Mouse (Mus musculus): ENCODE results near the gene Spns1. TPM values are rescaled to one million over a fixed set of nuclear protein-coding genes. Genes with fewer than 3 reads are reported as not detected.

The Spns1 gene
- 107 and 109 TPM in 2 replicates for polyA plus RNA-seq (2012; ENCODE audit: low replicate concordance)

DNA sequence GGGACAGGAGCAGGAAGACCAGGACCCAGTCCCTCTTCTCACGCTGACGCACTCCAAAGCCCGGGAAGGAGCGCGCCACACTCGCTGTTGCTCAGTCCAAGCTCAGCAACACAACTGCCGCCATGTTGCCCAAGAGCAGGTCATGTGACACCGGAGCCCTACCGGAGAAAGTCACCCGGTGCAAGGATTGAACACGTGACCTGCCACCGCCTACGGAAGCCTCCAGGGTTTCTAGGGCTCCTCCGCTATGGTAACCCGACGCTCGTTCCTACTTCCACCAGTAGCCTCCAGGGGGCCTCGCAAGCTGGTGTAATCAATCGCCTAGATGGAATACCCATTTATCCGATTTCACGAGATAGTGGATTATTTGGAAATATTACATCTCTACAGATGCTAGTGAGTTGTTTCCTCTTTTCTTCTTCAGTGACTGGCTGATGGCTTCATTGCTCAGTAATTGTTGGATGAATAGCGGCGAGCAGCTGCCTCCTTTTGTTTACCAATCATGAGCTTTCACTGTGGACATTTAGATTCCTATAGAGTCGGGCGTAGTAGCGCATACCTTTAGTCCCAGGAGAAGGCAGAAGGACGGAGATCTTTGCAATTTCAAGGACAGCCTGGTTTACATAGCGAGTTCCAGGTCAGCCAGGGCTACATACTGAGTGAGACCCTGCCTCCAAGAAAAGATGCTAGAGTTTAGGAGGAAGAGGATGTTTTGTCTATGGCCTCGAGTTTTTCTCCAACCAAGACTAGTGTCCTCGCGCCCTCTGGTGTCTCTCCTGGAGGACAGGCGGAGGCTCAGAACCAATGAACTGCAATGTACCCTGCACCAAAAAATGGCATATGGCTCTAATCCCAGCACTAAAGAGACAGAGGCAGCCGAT, at the start of gene Spns1:
TSS of gene Spns1 (minus strand) at position 173 of the 881 bp plus-strand sequence.

DNA sequence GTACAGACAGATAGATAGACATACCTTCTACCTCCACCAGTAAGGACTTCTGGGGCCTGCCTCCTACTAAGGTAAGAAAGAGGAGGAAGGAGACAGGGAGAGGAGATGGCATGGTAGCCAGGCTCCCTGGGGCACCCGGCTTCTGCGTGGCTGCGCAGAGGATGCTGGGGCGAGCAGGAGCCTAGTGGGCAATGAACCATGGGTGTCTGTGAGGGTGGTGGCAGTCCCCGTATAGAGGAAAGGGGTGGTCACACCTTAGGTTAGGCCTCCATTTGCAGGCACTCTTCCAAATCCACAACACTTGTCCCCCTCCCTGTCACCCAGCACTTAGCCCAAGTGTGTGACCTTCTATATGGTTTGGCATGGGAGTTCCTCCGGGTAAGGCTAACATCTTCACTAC, 37.5 kb upstream of the Spns1 start, which contains the start of gene Cd19:
TSS of gene Cd19 (minus strand) at position 165 of the 400 bp plus-strand sequence.

DNA sequence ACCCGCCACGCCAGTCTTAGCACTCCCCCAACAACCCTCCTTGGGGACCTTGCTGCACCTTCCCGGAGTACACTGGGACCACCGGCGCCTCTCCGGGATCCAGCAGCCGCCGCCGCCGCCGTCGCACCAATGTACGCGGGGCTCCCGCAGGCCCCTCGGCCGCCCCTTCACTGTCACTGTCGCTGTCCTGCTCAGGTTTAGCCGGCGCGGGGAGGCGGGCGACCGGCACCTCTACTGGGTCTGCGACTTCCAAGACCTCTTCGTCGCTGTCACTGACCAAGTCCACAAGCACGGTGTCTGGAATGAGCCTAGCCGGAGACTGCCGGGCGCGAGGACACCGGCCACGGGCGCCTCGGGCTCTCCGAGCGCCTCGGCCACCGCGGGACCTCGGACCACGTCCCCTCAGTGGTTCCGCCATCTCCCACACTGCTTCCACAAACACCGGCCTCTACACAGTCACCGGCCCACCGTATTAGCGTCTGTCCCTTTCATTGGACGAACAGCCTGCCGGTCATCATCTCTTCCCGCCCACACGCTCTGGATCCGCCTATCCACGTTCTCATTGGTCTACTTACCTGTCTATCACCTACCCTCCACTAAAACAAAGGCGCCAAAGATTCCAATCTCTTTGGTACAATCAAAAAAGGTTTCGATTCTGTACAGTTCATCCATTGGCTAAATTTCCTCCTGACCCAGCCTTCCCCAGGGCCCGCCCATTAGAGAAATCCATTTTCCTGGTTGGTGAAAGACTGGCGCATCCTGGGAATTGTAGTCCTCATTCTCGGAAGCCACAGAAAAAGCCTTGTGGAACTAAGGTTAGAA, 19.3 kb upstream of the Spns1 start, which contains the start of gene Nfatc2ip:
TSS of gene Nfatc2ip (minus strand) at position 440 of the 822 bp plus-strand sequence.

DNA sequence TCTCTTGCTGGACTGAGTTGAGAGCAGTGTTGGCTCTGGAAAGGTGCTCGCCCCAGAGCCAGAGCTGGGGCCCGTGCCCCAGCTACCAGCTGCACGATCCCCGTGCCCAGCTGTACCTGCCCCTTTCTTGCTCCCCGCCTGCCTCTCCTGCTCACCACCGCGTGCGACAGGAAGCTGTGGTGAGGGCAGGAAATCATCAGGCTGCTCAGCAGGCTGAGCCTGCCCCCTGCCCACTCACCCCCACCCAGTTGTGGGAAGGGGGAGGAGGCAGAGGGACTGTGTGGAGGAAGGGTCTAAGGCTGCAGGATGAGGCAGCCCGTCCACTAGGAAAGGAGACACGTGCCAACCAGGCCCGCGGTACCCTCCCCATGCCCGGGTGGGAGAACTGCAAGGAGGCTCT, 7.9 kb downstream of the Spns1 start, which contains the start of gene Lat:
TSS of gene Lat (minus strand) at position 178 of the 400 bp plus-strand sequence.

Other genes starting within 250 kb of the Spns1 start
- gene Xpo6, start 176.9 kb downstream of the Spns1 start, polyA plus RNA-seq (2012; ENCODE audit: low replicate concordance) = 124 and 231 TPM in 2 replicates
- 51.0 and 58.3 TPM in 2 replicates for gene Sbk1, start 104.8 kb downstream of the Spns1 start, polyA plus RNA-seq (2012; ENCODE audit: low replicate concordance)
- 15.7 and 32.8 TPM in 2 replicates for gene Lat, start 7.9 kb downstream of the Spns1 start, polyA plus RNA-seq (2012; ENCODE audit: low replicate concordance)
- 5.5 and 6.0 TPM in 2 replicates for gene Nfatc2ip, start 19.3 kb upstream of the Spns1 start, polyA plus RNA-seq (2012; ENCODE audit: low replicate concordance)
- gene Cd19, start 37.4 kb upstream of the Spns1 start, polyA plus RNA-seq (2012; ENCODE audit: low replicate concordance) = 15.0 and 38.2 TPM in 2 replicates
- gene Rabep2, start 51.3 kb upstream of the Spns1 start, polyA plus RNA-seq (2012; ENCODE audit: low replicate concordance) = 58.1 and 79.3 TPM in 2 replicates
- 0.27 and 0.34 TPM in 2 replicates for gene Atp2a1, start 85.7 kb upstream of the Spns1 start, polyA plus RNA-seq (2012; ENCODE audit: low replicate concordance)
- gene Sh2b1, start 98.0 kb upstream of the Spns1 start, polyA plus RNA-seq (2012; ENCODE audit: low replicate concordance) = 56.4 and 77.6 TPM in 2 replicates
- 19.5 and 71.4 TPM in 2 replicates for gene Tufm, start 109.9 kb upstream of the Spns1 start, polyA plus RNA-seq (2012; ENCODE audit: low replicate concordance)
- gene Atxn2l, start 126.0 kb upstream of the Spns1 start, polyA plus RNA-seq (2012; ENCODE audit: low replicate concordance) = 1,237 and 1,711 TPM in 2 replicates
- gene Eif3c, start 189.0 kb upstream of the Spns1 start, polyA plus RNA-seq (2012; ENCODE audit: low replicate concordance) = 46.8 and 71.7 TPM in 2 replicates
- gene Apobr, start 207.5 kb upstream of the Spns1 start, polyA plus RNA-seq (2012; ENCODE audit: low replicate concordance) = 13.9 and 17.3 TPM in 2 replicates
- gene Cln3, start 208.4 kb upstream of the Spns1 start, polyA plus RNA-seq (2012; ENCODE audit: low replicate concordance) = 6.0 and 18.7 TPM in 2 replicates
- 0.47 and 2.1 TPM in 2 replicates for gene Il27, start 217.5 kb upstream of the Spns1 start, polyA plus RNA-seq (2012; ENCODE audit: low replicate concordance)